Mouse (Mus musculus) kidney, adult 2 months (tissue): ENCODE measurements at regions not wholly inside any gene's neighbourhood (a gene's known extent, or its start where the extent isn't known, plus 50 kb on each side); places are given as distances from the start of the nearest gene placed in this dataset.

ENCODE experiments used
- CTCF ChIP-seq: fragments of 200-500 bp; conservative IDR thresholded peaks from 2 replicates; pipeline ENCODE4 v1.5.1; 2011; ENCODE audit warnings: low read depth, mild to moderate bottlenecking, control low read depth, low read length, moderate library complexity, mixed read lengths; ENCODE audit not compliant: insufficient read depth, insufficient read length
- POLR2A ChIP-seq: fragments of 200-500 bp; IDR thresholded peaks from one replicate; pipeline ENCODE4 v1.6.1; 2011; ENCODE audit warnings: low read depth, low read length, control low read depth

DNA sequence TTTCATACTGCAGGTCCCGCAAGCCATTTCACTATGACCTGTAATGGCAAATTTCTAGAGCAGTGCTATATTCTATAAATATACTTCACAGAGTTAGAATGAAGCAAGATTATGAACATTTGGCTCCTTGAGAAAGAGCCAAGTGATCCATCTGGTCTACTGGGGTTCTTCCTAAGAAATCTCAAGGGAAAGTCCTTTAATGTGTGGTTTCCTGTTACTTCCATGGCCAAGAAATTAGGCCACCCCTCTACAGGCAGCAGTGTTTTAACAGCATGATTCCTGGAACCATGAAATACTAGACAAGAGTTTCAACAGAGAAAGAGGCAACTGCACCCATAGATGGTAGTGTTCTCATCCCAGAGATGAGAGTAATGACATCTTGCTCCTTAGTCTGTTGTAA, 401.7 kb downstream of the Gabrg2 start:
- TF ChIP-seq CTCF, result no peak
- TF ChIP-seq POLR2A, result no peak
